Mouse (Mus musculus) adrenal gland, adult 10 weeks (tissue): ENCODE measurements around the gene Ddi2. TPM values are rescaled to one million over a fixed set of nuclear protein-coding genes. Genes with fewer than 3 reads are reported as not detected.

ENCODE experiments used
- polyA plus RNA-seq: library from polyadenylated mRNA; stranded (reverse); fragments of 350-450 nt; fragmentation: Illumina TruSeq; extraction: RNeasy Lipid Tissue Mini Kit (QIAGEN cat#74804); gene quantifications from one replicate; pipeline ENCODE4 v1.2.3, GENCODE M21; 2014; ENCODE audit warnings: low read depth, low replicate concordance

The Ddi2 gene
- polyA plus RNA-seq = 33.9 TPM

DNA sequence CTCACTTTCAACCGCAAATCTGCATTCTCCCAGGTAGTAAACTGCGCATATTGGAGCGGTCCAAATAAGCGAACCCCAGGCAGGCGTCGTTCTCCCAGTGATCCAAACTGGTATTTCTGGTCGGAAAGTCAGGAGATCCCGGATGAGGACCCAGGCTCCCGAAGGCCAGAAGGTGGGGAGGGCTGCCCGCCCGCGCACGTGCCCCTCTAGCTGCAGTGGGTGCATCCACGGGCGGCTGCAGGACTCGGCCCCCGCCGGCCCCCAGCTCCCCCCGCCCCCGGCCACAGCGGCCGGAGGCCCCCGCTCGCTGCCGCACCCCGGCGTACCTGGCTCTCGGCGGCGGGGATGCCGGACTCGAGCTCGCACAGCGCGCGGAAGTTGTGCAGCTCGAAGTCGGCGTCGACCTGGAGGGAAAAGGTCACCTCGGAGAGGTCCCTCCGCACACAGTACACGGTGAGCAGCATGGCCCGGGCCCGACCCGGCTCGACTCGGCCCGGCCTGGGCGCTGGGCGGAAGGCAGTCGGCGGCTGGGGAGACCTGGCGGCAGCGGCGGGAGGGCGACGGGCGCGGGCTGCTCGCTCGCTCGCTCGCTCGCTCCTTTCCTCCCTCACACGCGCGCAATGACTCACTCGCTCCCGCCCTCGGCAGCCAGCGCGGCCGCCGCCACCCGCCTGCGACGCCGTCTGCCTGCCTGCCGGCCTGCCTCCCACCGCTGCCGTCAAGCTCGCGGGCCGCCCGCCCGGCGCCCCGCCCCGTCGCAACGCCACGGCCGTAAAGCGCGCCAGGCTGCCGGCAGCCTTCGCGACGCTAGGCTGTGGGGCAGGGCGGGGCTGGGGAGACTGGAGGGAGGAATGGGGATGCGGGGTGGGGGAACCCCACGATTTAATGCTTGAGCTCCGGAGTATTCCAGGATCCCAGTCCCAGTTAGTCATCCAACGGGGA is at the start of gene Ddi2:
Gene Ddi2 (minus strand): TSS at position 689 of the 942 bp plus-strand sequence.

GRCm38 (mm10) chr4:141746578-141747346 is 23.5 kb upstream of the Ddi2 start, which contains the start of gene Agmat:
TSS of gene Agmat (plus strand) at chr4:141746672.

GRCm38 (mm10) chr4:141685499-141685898 is 37.7 kb downstream of the Ddi2 start, which contains the start of gene Rsc1a1:
TSS of gene Rsc1a1 (minus strand) at chr4:141685599.

GRCm38 (mm10) chr4:141664799-141665198 is 58.4 kb downstream of the Ddi2 start, which contains the start of gene Plekhm2:
TSS of gene Plekhm2 (minus strand) at chr4:141664899.

Other genes with a start within 250 kb of the Ddi2 start
- 9.1 TPM for gene Spen, start 184.8 kb downstream of the Ddi2 start, polyA plus RNA-seq
- gene Fblim1, start 117.3 kb downstream of the Ddi2 start, polyA plus RNA-seq = 7.1 TPM
- not detected for gene Tmem82, start 104.8 kb downstream of the Ddi2 start, polyA plus RNA-seq
- 0.35 TPM for gene Slc25a34, start 99.6 kb downstream of the Ddi2 start, polyA plus RNA-seq
- gene Plekhm2, start 58.5 kb downstream of the Ddi2 start, polyA plus RNA-seq = 1.3 TPM
- gene Rsc1a1, start 37.8 kb downstream of the Ddi2 start, polyA plus RNA-seq = not detected
- gene Agmat, start 23.3 kb upstream of the Ddi2 start, polyA plus RNA-seq = 0.70 TPM
- gene Dnajc16, start 67.5 kb upstream of the Ddi2 start, polyA plus RNA-seq = 11.1 TPM
- gene Casp9, start 70.2 kb upstream of the Ddi2 start, polyA plus RNA-seq = 17.0 TPM
- gene Cela2a, start 102.7 kb upstream of the Ddi2 start, polyA plus RNA-seq = not detected
- not detected for gene Ctrc, start 122.9 kb upstream of the Ddi2 start, polyA plus RNA-seq
- gene Efhd2, start 151.5 kb upstream of the Ddi2 start, polyA plus RNA-seq = 2.2 TPM